Mouse (Mus musculus) left cerebral cortex, adult 8-10 months (tissue): ENCODE data around the gene Crp. TPM values are rescaled to one million over a fixed set of nuclear protein-coding genes. Genes with fewer than 3 reads are reported as not detected.

ENCODE experiments used
- DNase-seq, 2 experiments: peaks; one replicate each; pipeline ENCODE4 v3.0.0; 2022; ENCODE audit warnings: low spot score in 2 of 2
- total RNA-seq, 4 experiments: library from RNA; stranded (reverse); gene quantifications; 2 replicates each; pipeline ENCODE4 v1.2.4; 2022

Gene Crp
- not detected for total RNA-seq

DNA sequence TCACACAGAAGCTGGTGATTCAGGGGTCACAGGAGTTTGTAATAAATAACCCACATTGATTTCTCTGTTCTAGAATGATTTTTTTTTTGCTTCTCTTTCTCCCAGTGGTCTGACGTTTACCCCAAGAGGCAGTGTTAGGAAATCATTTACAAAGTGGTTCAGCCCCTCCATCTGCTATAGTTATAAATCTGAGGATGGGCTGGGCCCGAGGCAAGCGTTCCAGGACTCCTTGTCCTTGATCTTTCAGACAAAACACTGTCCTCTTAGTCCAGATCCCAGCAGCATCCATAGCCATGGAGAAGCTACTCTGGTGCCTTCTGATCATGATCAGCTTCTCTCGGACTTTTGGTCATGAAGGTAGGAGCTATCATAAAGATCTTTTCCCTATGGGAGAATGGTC lies at the start of gene Crp:
TSS of gene Crp (plus strand) at position 212 of the 400 bp plus-strand sequence.
- DNase-seq: no peak

DNA sequence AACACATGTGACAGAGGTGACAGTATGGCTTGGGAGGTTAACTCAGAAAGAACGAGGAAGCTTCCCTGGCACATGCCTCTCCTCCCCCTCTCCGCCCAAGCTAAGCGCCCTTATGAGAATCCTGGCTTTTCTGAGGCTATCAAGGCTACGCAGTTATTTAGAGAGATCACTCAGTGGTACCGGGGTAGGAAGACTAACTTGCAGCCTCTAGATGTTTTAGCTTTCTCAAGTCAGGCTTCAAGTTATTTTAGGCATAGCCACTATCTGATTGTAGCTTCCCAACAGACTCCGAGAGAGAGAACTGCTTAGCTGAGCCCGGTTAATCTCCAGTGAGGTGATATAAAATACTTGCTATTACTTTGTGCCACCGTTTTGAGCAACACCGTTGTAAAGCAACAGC lies 48.5 kb upstream of the Crp start:
- DNase-seq: no peak

DNA sequence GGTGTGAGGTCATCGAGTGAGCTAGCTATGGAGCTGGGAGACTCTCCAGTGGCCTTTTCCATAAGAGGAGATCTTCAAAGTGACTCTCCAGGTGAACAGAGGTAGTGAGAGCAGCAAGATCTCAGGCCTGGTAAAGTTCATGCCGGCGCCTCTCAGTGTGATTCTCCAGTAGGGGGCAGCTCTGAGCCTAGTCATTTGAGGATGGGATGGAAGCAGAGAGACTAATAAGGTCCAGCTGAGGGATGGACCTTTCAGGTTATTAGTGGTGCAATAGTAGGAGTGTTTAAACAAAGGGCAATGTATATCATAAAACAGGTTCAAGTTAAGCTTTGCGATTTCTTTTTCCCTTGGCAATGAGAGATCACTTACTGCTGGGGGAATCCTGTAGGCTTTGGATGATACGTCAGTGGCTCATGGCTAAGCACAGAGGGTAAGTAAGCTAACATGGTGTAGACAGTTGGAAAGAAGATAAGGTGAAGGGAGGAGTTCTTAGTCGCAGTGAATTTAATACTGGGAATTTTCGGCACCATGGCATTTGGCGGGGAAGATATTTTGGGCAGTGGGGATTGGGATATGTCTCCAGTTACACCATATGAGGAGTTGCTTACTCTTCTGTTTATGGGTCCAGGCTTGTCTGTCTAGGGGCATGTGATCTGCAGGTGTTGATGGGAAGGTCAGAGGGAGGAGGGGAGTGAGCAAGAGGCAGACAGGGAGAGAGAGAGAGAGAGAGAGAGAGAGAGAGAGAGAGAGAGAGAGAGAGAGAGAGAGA lies 47.2 kb upstream of the Crp start:
- DNase-seq: no peak

DNA sequence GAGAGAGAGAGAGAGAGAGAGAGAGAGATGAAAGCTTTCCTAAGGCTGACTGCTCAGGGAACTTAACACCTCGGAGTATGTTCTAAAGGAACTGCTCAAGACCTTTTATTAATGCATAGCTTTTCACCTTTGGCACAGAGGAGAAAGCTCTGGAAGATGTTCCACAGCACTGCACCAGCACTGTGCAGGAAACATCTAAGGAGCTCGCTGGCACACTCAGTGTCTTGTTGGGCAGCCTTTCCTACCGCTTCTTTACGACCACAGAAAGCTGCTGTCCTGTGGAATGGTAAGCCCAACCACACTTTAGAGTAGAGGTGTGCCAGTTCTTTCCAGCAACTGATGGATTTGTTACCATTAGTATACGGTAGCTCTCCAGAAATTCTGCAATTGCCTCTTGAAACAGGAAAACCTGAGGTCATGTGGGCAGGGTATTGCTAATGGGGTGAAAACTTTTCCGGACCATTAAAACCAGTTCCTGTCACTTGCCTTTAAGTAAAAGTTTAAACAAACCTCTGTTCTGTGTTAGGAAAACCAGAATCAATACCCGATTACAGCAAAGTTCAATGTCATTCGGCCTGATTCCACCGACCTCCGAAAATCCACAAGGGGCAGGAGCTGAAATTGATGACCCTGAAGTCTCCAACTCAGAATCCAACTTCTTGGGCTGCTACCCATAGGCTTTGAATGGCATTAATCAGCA lies 46.4 kb upstream of the Crp start:
- no peak for DNase-seq

DNA sequence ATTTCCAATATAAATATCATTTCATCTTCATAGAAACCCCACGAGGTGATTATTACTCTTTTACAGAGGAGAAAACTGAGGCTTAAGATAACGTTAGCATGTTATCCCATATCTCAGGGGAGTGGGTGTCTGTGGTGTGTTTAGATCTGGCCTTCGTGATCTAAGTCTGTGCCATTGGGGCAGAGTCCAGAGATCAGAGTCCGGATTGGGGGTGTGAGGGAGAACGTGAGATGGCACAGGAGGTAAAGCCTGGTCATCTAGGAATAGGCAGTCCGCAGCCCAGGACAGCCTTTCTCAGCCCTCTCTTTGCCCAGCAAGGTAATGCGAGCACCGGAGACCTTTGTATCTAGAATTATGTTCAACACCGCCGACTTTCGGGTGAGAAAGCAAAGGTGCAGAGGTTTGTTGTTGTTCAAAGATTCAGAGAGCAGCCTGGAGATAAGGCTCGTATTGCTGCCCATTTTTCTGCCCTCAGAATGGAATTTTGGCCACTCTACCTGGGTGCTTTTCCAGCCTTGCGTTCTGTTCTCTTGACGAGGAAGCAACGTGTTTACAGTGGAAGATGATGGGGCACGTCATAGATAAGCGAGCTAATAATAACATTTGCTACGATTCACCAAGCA lies 45.7 kb upstream of the Crp start:
- DNase-seq: no peak

DNA sequence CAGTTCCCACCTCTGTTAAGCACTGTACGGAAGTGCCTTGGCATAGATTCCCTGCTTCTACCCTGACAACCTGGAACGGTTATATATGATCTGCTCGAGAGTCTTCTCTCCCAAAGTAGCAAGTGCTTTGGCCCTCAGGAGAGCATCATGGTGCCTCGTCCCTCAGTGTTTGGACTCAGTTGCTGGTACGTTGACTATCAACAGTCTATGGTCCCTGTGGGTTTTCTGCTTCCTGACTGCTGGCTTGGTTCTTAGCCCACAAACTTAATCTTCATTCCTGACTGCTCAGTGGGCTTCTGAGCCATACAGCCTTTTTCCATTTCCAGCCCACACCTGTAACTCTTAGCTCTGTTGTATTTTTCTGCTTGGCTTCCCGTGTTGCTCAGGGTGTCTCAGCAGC lies 44.0 kb upstream of the Crp start:
- no peak for DNase-seq

DNA sequence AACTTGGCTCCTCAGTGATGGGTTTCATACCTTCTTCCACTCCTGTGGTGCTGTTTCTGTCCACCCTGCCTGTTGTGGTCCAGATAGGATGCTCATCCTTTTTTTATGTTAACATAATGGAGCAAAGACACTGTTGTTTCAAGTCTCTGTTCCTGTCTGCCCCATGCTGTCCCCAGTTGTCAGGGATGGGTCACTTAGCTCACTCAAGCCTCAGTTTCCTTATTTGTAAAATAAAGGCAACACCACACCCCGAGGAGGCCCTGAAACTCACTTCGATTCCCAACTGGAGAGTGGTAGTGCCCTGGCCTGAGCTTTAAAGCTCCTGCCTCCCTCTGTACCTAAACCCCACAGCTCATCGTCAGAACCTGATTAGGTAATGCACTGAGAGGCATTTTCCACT lies 40.6 kb upstream of the Crp start:
- no peak for DNase-seq

DNA sequence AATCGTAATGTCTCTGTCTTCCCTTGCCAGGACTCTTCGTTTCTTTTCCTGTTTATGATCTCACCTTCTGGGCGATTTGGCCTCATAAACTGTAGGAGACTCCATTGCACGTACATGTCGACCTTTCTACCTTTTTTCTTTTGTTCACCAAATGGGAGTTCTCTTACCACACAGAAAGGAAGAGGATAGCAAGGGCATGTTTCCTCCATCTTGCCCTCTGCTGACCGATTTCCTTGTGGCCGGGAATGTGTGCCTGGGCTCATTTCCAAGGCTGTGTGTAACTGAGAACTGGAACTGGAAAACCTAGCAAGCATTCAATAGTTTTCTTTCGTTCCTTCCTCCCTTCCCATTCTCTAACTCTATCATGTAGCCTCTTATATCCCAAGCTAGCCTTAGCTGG lies 38.2 kb upstream of the Crp start:
- DNase-seq: no peak

DNA sequence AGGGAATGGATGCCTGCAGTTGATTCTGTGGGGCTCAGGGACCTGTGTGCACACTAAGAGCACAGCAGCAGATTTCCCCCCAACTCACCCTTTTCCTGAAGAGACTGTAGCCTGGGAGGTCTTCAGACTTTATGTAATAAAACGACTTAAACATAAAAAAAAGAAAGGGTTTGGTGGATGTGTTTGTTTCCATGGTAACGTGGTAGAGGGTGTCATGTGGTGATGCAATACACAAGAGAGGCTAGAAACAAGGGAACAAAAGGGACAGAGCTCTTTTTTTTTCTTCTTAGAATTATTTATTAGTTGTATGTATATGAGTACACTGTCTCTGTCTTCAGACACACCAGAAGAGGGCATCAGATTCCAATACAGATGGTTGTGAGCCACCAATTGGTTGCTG lies 32.4 kb upstream of the Crp start:
- DNase-seq: no peak

DNA sequence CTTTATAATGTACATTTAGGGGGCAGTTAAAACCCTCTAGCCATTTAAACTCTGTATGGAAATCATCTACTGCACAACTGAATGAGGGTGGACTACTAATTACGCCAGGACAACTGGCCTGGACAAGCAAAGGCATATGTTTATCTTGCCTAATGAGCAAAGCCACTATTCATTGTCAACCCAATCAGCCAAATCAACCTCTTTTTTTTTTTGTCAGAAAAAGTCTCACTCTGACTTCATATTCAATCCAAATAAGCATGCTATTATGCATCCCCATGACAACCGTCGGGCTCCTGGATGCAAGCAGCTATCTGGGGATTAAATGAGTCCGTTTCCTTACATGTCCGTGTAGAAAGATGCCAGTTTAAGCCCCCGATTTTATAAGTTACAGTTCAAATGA lies 30.3 kb upstream of the Crp start:
- DNase-seq: no peak

DNA sequence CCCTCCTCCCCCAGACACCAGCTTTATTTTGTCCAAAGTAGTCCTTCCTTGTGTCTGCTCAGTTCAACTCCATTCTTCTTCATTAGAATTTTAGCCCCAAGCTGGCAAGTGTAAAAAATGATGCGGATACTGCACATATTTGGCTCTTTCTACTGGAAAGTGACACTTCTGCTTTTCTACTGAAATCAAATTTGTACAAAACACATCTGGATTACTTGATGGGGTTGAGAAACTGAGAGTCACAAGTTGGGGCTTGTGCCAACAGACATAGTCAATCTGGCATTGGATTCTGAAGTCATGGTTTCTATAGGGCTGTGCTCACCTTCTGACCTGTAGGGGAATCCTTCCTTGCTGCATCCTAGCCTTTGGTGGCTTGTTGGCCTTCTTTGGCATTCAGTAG lies 27.1 kb upstream of the Crp start:
- DNase-seq: no peak

DNA sequence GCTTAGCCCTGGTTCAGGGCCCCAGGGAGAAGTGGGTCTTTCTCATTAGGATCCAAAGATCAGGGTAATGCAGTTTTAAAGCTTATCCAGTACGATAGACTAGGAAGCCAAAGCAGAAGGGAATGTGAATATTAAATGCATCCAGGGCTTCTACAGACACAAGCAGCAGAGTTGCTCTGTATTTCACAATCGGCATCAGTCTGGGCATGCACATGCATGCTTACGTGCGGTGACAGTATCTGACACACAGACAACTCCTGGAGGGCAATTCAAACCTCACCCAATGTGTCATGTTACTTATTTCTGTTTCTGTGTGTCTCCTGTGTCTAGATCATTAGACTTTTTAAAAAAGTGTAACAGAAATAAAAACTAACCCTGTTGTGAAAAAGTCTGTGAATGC lies 17.1 kb upstream of the Crp start:
- DNase-seq: no peak

DNA sequence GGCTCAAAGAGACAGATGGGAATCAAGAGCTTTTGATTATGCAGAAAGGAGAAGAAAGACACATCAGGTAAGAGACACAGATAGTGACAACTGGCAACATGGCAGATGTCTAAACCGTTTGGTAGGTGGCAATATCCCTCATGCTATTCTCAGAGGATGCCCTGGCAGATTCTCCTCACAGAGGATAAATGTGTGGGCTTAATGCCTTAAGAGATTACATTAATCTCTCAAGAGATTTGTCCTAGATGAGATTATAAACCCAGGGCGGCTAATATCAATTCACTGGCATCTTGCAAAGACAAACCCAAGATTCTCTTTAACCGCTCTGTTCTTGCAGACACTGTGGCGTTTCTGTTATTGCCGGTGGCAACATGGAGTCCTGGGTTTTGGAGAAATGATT lies 14.3 kb upstream of the Crp start:
- DNase-seq: no peak

DNA sequence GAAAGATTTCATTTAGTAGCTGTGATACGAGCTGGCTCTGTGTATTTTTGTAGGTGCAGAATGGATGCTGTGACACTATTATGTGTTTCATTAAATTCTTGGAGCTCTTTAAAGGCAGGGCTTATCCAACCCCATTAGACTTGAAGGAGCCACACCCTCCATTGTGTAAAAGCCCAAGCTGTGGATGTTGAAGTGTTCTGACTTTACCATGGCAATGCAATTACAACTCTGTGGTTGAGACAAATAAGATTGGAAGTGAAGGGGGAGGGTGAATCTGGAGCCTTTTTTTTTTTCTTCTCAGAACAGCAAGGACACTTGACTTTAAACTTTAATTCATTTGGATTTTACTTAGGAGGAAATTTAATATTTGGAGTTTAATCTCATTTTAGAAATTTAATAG lies 13.9 kb upstream of the Crp start:
- DNase-seq: no peak

DNA sequence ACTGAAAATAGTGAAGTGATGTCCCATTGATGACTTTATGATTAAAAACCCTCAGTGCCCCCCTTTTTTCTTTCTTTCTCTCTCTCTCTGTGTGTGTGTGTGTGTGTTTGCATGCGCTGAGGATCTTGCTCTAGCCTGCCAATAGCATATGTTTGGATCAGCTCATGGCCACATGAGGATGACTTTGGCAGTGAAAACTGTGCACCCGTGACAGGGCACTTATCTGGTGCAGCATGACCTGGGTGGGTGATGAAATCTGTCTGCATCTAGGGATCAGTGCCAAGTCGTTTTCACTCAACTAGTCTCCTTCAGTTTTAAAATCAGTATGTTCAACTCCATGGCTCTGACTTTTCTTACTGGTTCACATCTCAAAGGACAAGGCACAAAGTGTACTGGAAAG lies 12.7 kb upstream of the Crp start:
- no peak for DNase-seq

DNA sequence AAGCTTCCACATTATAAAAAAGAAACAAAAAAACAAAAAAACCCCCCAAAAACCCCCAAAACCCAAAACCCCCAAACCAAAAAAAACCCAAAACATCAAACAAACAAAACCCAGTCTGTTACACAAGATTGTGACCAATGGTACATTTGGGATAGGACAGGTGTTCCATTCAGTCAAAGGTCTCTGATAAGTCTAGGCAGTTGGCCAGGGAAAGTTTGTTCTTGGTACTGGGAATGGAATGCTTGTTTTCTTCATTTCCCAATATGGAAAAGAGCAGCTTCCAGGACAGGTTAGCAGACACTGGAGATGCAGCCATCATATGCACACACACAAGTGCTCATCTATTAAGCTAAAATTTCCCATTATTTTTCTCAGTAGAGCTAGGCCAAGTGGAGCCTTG lies 433 bp upstream of the Crp start:
- DNase-seq: no peak

DNA sequence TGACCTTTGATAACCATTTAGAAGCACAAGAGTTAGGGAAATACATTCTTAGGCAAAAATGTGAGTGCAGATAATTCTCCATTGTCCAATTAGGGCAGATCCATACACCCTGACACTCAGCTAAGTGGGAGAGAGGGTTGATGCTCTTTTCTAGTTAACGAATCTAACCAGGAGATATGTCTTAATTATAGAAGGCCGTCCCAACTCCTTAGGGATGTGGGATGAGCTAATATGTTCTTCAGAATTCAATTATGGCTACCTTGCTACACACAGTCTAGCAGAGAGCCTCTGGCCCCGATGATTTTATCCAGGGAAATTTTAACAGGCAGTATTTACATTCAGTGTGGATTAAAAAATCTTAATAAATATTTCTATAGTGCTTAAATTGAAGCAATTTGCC lies 3.0 kb downstream of the Crp start:
- no peak for DNase-seq

DNA sequence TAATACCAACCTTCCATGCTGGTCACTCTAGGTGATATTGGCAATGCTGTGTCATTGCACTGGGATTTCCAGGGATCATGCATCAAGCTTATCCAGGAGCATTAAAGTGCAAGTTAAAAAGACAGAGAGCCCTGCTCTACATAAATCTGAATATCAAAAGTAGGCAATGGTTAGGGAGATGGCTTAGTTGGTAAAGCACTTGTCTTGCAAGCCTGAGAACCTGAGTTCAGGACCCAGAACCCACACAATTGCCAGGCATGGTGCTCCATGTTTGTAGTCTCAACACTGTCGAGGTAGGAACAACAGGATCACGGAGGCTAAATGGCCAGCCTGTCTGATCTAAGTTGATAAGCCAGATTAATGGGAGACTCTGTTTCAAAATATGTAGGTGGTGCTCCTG lies 3.5 kb downstream of the Crp start:
- no peak for DNase-seq

DNA sequence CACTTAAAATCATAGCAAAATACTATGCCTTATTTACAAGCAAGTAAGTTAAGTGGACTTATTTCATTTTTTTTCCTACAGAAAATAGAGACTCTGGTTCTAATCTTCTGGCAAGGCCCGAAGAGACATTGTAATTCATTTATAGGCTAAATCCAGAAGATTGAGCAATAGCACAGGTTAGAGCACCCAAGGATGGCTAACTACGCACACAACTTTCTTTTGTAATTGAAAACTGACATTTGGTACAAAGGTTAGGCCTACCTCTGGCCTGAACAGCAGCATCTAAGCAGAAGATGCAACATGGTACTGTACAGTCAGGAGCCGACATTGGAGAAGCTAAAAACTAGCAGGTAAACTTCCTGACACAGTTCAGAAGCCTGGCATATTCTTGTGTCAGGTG lies 4.0 kb downstream of the Crp start:
- DNase-seq: no peak

DNA sequence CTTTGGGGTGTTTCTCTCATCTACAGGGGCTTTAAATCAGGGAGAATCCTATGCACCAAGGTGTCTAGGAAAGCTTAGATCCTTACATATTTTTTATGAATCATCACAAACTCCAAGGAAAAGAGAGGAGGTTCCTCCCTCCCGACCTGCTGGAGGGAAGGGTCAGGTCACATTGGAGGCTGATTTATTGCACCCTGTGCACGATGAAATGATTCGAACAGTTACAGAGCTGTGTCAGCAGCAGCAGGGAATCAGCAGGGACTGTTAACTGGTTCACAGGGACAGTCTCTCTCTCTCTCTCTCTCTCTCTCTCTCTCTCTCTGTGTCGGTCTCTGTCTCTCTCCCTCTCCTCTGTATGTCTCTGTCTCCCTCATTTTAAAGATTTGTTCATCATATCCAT lies 6.9 kb downstream of the Crp start:
- DNase-seq: no peak

DNA sequence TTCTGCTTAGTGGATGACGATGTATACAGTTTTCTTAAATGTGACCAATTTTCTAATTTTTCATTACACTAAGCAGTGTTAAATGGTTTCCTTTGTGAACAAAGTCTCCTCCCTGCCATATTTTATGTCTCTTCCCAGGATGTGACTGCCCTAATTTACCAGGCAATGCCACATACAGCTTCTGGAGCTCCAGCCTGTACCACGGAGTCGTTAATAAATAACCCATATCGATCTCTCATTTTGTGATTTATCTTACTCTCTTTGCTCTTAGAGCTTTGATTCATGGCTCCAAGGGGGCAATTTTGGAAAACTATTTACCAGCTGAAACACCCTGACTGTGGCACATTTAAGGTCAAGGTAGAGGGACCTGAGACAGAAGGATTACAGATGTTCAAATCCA lies 8.4 kb downstream of the Crp start:
- no peak for DNase-seq

DNA sequence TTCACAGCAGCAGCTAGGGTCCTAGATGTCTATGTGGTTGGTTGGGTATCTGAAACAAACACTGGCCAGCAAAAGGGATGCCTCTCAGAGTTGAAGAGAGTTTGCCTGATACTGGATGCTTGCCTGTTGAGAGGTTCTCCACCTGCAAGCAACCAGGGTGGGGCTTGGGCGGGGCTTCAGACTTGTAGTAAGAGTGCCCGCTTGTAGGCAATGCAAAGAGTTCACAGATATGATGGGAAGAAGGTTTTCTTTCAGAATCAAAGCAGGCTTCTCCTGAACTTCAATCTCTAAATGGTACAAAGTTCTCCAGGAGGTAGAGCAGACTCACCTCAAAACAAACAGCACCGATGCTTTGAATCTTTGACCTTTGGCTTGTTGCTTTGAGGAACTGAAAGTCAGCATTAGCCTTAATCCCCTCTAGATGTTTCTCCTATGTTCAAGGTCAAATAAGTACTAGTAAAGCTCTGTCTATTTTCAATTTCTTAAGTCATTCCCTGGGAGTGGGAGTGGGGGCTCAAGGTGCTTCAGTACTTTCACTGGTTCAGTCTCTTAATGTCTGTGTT lies 12.0 kb downstream of the Crp start:
- DNase-seq: no peak

DNA sequence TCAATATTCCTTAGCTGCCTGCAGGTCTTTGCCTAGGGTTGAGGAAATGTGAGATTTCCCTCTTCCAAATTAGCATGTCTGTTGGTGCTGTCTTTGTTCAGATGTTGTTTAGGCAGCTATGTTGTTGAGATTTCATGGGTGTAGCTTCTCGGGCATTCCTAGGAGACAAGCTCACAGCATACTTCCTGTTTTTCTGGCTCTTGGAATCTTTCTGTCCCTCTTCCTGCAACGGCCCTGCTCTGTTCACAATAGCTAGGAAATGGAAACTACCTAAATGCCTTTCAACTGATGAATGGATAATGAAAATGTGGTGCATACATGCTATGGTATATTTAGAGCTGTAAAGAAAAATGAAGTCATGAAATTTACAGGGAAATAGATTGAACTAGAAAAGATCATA lies 13.5 kb downstream of the Crp start:
- DNase-seq: no peak
